Mouse (Mus musculus): ENCODE measurements at regions not wholly inside any gene's neighbourhood (a gene's known extent, or its start where the extent isn't known, plus 50 kb on each side); places are given as distances from the start of the nearest gene placed in this dataset.
"Not testable (repeated sequence)": the region's sequence is repeated elsewhere in the genome, so short reads cannot be mapped to it uniquely, and the experiment has no call there.

GRCm38 (mm10) chr9:84461441-84461840 lies 536.5 kb downstream of the Bckdhb start:
- no peak for DNase-seq (ENCODE audit: inconsistent ontology term)

DNA sequence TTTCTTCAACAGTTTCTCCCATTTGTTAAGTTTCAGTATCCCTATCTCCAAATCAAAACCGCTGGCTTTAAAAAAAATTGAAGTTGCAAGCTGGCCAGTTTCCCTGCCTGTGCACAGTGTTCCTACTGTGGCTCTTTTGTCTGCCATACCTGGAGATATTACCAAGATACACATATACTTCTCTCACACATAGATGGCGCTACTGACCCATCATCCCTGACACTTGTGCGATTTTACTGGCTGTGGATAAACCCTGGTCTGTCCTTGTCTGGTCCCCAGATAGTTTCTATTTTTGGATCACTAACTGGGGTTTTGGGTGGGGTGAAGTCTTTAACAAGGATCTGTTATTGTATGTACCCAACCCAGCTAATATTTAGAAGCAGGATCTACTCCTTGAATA lies 541.8 kb downstream of the Bckdhb start:
- DNase-seq (ENCODE audit: inconsistent ontology term), result peak; percentile 40

- DNase-seq (ENCODE audit: inconsistent ontology term), result peak; percentile 30
These were observed 547.8 kb downstream of the Bckdhb start for GRCm38 (mm10) chr9:84472696-84473095.

DNA sequence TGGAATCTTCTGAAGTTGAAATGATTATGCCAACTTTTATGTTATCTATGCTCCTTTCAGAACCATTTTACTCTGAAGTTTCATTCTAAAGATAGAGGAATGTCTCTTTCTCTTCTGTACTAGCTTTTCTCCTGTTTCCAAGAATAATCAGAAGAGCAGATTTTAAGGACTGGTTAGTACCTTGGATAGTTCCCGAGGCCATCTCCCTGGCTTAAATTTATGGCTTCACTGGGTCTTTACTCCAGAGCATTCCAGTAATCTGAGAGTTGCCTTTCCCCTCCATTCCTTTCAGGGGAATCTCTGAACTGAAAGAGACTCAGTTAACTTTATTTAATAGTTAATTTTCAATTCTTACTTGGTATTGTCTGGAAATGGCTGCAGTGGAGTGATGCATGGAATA lies 551.0 kb downstream of the Bckdhb start:
- DNase-seq (ENCODE audit: inconsistent ontology term), result no peak

- DNase-seq (ENCODE audit: inconsistent ontology term), result no peak
These were observed 574.6 kb downstream of the Bckdhb start for GRCm38 (mm10) chr9:84499507-84499906.

DNA sequence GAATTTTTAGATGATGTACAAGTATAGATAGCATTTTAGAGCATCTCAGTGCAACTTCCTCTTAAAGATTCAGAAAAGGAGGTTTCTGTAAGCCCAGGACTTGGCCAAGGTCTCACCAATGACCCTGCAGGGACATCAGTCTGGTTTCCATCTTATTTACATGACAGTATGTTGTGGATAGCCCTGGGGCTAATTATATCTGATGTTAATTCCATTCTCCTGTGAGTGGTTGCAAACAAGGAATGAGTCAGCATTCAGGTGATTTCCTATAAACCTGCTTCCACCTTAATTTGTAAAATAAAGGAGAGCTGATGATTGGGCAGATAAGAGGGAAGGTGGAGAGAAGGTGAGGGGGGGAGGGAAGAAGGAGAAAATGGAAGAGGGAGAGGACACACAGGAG lies 578.0 kb downstream of the Bckdhb start:
- DNase-seq (ENCODE audit: inconsistent ontology term), result not testable (repeated sequence)

DNA sequence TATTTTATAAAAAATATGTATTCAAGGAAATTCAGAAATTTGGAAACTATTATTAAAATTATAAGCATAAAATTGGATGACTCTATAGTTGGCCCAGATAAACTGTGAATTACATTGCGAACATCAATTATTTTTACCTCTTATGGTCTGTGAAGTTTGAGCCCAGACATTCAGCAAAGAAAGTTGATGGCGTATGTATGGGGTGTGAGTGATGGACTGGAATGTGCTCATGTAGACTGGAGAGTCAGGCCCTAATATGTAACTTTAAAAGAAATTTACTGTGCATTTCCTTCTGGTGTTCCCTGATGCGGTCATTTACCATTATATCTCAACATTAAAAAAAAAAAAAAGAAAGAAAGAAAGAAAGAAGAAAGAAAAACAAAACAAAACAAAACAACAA lies 592.1 kb downstream of the Bckdhb start:
- no peak for DNase-seq (ENCODE audit: inconsistent ontology term)

DNA sequence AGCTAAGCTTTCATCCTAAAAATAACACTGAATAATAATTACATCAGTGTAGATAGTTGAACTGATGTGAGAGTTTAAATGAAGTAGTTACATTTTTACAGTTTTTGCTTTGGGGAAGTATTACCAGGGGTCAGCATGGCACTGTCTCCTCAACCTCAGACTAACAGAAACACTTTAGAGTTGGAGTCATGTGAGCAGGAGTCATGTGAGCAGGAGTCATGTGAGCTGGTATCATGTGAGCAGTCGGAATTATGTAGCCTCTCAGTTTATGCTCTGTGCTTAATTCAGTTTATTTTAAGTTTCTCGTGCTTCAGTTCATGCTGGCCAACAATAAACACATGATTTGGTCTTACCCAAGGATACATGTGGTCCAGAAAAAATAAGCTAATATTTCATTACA lies 620.5 kb downstream of the Bckdhb start:
- DNase-seq (ENCODE audit: inconsistent ontology term), result no peak

DNA sequence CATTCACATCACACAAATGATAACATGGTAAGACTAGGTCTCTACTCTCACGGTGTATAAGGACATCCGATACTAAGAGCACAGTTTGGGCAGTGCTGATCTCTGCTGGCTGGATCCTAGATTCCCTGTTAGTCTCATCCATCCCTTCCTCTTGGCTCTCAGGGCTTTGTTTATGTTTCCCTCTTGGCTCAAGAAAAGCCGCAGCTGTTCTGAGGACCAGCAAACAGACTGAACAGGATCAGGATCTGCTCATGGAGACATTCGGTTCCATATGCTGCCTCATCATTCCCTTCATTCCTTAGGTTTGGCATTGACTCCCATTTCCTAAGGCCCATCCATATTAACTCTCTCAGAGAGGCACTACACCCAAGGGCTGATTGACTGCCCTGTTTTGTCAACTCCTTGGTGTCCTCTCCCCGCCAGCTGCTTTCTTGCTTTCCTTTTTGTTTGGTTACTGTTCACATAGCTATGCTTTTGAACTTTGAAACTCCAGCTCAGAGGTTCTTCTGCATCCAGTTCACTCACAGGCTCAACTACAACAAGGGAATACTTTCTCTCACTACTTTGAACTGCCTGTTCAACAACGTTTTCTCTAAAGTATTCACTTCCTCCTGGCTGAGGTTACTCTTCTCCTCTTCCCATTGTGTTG lies 623.2 kb downstream of the Bckdhb start:
- no peak for DNase-seq (ENCODE audit: inconsistent ontology term)

DNA sequence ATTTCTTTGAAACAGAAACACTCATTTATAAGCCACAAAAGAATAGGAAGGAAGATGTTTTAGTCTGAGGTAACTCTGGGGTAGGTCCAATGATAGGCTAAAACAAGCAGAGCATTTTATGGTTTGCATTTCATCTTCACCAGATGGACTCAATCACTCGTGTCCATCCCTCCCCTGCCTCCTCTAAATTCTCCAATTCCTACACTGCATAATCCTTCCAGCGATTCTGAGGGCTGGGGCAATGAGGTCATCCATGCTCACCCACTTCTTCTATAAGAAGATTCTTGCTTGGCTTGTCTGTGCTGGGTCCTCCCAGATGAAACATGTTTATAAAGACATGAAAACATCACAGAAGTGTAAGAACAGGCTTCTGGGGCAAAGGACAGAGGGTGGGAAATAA lies 630.3 kb downstream of the Bckdhb start:
- no peak for DNase-seq (ENCODE audit: inconsistent ontology term)

GRCm38 (mm10) chr9:84556261-84556844 lies 631.4 kb downstream of the Bckdhb start:
- DNase-seq (ENCODE audit: inconsistent ontology term), result no peak

GRCm38 (mm10) chr9:84558346-84558745 lies 633.4 kb downstream of the Bckdhb start:
- DNase-seq (ENCODE audit: inconsistent ontology term), result no peak

GRCm38 (mm10) chr9:84569533-84569932 lies 644.6 kb downstream of the Bckdhb start:
- peak; percentile 13 for DNase-seq (ENCODE audit: inconsistent ontology term)

- DNase-seq (ENCODE audit: inconsistent ontology term), result no peak
These were observed 652.8 kb downstream of the Bckdhb start for GRCm38 (mm10) chr9:84577781-84578180.

DNA sequence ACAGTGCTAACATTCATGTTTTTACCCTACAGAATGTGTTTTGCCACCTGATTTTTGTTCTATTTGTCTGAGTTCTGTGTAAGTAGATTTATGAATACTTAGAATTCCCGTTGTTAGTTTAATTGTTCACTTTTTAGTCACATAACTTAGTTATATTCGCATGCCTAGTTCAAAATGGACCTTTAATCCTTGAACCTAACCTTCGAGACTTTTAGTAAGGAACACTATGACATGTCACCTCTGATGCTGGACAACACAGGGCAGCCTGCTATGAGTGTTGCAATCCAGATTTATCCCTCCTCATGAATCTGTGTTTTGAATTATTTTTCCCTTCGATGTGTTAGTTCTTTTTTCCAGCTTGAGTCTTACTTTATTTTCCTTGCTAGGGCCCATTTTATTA lies 662.8 kb downstream of the Bckdhb start:
- no peak for DNase-seq (ENCODE audit: inconsistent ontology term)

GRCm38 (mm10) chr9:84594724-84595123 lies 669.8 kb downstream of the Bckdhb start:
- peak; percentile 19 for DNase-seq (ENCODE audit: inconsistent ontology term)
